Mouse (Mus musculus) thymus, adult 2 months (tissue): ENCODE measurements around the gene Dbn1.

Source experiments
- CTCF ChIP-seq: fragments of 200-500 bp; IDR thresholded peaks from 2 replicates; pipeline ENCODE4 v1.5.1; 2012; ENCODE audit warnings: mild to moderate bottlenecking, control low read depth, low read length, moderate library complexity, borderline replicate concordance; ENCODE audit not compliant: control insufficient read depth, poor library complexity, insufficient read depth; ENCODE audit errors: extremely low read depth
- POLR2A ChIP-seq: fragments of 200-500 bp; IDR thresholded peaks from 2 replicates; pipeline ENCODE4 v1.6.1; 2012; ENCODE audit warnings: mild to moderate bottlenecking, low read length, control low read depth, moderate library complexity; ENCODE audit not compliant: control insufficient read depth, poor library complexity, insufficient read depth; ENCODE audit errors: extremely low read depth

- no peak for TF ChIP-seq CTCF
- no peak for TF ChIP-seq POLR2A
Measured at GRCm38 (mm10) chr13:55451296-55451695, 36.6 kb downstream of the Dbn1 start.
